Mouse (Mus musculus): ENCODE results near the gene Gm20388. TPM values are rescaled to one million over a fixed set of nuclear protein-coding genes. Genes with fewer than 3 reads are reported as not detected.

The Gm20388 gene
- polyA plus RNA-seq, 1 experiment from 2014 or later = 12.4 TPM

DNA sequence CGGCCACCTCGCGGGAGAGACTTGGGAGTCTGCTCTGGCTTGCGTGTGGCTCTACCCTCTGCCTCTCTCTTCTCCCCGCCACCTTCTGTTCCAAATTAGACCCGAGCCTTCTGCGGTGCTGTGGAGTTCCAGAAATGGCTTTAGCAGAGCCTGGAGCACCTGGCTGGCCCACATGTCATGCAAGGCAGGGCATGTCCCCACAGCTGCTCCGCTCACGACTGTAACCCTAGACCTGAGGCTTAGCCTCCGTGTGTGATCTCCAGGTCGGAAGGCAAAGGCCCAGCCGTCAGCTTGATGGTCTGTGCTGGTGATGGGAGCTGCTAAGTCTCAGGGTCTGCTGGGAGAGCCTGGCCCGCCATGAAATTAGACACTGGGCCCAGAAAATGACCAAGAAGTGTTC, 348.6 kb downstream of the Gm20388 start:
- Histone ChIP-seq H3K4me2 (ENCODE audit: low read length) (no peak overlapping the region), H3K4me3 (ENCODE audit: low read length) (no peak overlapping the region), H3K9me3 (ENCODE audit: control insufficient read depth, low read length) (no peaks in the 10 kb centered on the region), H3K27me3 (replicated peaks; ENCODE audit: control insufficient read depth, insufficient read depth, low read length) (peaks cover under 1% of the 10 kb centered on the region), H3K9ac (ENCODE audit: low read depth, low read length) (no peak overlapping the region), H3K36me3 (ENCODE audit: control insufficient read depth, insufficient read depth, low read length) (no peaks in the 10 kb centered on the region), H3K27ac (ENCODE audit: low read depth, low read length) (no peak overlapping the region), H3K4me1 (ENCODE audit: control insufficient read depth, insufficient read depth, low read depth, low read length) (peaks cover 22% of the 10 kb centered on the region)
- ATAC-seq = no peak
- 91% methylated on average over 13 of the region's 13 CpGs for WGBS

GRCm38 (mm10) chr8:120260677-120261076, 350.0 kb downstream of the Gm20388 start:
- Histone ChIP-seq H3K27ac (ENCODE audit: low read depth, low read length) (no peak overlapping the region), H3K36me3 (ENCODE audit: control insufficient read depth, insufficient read depth, low read length) (no peaks in the 10 kb centered on the region), H3K4me1 (ENCODE audit: control insufficient read depth, insufficient read depth, low read depth, low read length) (peaks cover 36% of the 10 kb centered on the region), H3K9me3 (ENCODE audit: control insufficient read depth, low read length) (no peaks in the 10 kb centered on the region), H3K4me2 (ENCODE audit: low read length) (no peak overlapping the region), H3K9ac (ENCODE audit: low read depth, low read length) (no peak overlapping the region), H3K4me3 (ENCODE audit: low read length) (no peak overlapping the region), H3K27me3 (replicated peaks; ENCODE audit: control insufficient read depth, insufficient read depth, low read length) (peaks cover 3% of the 10 kb centered on the region)
- 80% methylated on average over 5 of the region's 5 CpGs for WGBS
- no peak for ATAC-seq

GRCm38 (mm10) chr8:120261338-120262120, 350.9 kb downstream of the Gm20388 start:
- Histone ChIP-seq H3K27me3 (replicated peaks; ENCODE audit: control insufficient read depth, insufficient read depth, low read length) (peaks cover 3% of the 10 kb centered on the region), H3K9ac (ENCODE audit: low read depth, low read length) (no peak overlapping the region), H3K27ac (ENCODE audit: low read depth, low read length) (no peak overlapping the region), H3K36me3 (ENCODE audit: control insufficient read depth, insufficient read depth, low read length) (no peaks in the 10 kb centered on the region), H3K9me3 (ENCODE audit: control insufficient read depth, low read length) (no peaks in the 10 kb centered on the region), H3K4me3 (ENCODE audit: low read length) (no peak overlapping the region), H3K4me1 (ENCODE audit: control insufficient read depth, insufficient read depth, low read depth, low read length) (peaks cover 40% of the 10 kb centered on the region), H3K4me2 (ENCODE audit: low read length) (peak overlapping the region; percentile 13)
- ATAC-seq = no peak
- WGBS = 34% methylated on average over 21 of the region's 21 CpGs

DNA sequence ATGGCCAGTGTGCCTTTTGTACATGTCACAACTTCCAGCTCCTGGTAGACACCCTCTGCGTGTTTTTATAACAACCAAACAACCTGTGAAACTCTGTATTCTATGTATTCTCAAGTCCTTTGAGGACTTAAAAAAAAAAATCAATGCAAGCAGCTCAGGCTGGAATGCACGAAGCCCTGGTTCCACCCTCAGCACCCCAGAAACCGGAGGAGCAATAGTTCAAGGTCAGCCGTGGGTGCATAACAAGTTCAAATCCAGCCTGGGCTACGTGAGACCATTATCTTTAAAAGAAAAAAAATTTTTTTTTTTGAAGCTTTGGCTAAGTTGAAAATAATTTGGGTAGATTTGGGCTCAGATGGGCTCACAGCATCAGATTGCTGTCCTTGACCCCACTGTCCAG, 353.2 kb downstream of the Gm20388 start:
- no peak overlapping the region for H3K27ac ChIP-seq (ENCODE audit: low read depth, low read length)
- no peaks in the 10 kb centered on the region for H3K9me3 ChIP-seq (ENCODE audit: control insufficient read depth, low read length)
- peaks cover 46% of the 10 kb centered on the region for H3K4me1 ChIP-seq (ENCODE audit: control insufficient read depth, insufficient read depth, low read depth, low read length)

GRCm38 (mm10) chr8:120264388-120264943, 353.8 kb downstream of the Gm20388 start:
- Histone ChIP-seq H3K9ac (ENCODE audit: low read depth, low read length) (peak overlapping the region; percentile 31; the same call in 1 of the 2 replicates), H3K9me3 (ENCODE audit: control insufficient read depth, low read length) (no peaks in the 10 kb centered on the region), H3K36me3 (ENCODE audit: control insufficient read depth, insufficient read depth, low read length) (no peaks in the 10 kb centered on the region), H3K4me2 (ENCODE audit: low read length) (peak overlapping the region; percentile 46), H3K27me3 (replicated peaks; ENCODE audit: control insufficient read depth, insufficient read depth, low read length) (peaks cover 3% of the 10 kb centered on the region), H3K4me3 (ENCODE audit: low read length) (no peak overlapping the region), H3K4me1 (ENCODE audit: control insufficient read depth, insufficient read depth, low read depth, low read length) (peaks cover 50% of the 10 kb centered on the region), H3K27ac (ENCODE audit: low read depth, low read length) (peak overlapping the region; percentile 74)
- no peak for ATAC-seq
- 33% methylated on average over 13 of the region's 13 CpGs for WGBS

More for the DNA sequence above, 353.2 kb downstream of the Gm20388 start:
- Histone ChIP-seq H3K4me3 (ENCODE audit: low read length) (no peak overlapping the region), H3K36me3 (ENCODE audit: control insufficient read depth, insufficient read depth, low read length) (no peaks in the 10 kb centered on the region), H3K9ac (ENCODE audit: low read depth, low read length) (no peak overlapping the region), H3K27me3 (replicated peaks; ENCODE audit: control insufficient read depth, insufficient read depth, low read length) (peaks cover 3% of the 10 kb centered on the region), H3K4me2 (ENCODE audit: low read length) (no peak overlapping the region)
- 89% methylated on average over 5 of the region's 5 CpGs for WGBS
- ATAC-seq = no peak

GRCm38 (mm10) chr8:120264944-120265453, 354.4 kb downstream of the Gm20388 start:
- Histone ChIP-seq H3K4me3 (ENCODE audit: low read length) (no peak overlapping the region), H3K27ac (ENCODE audit: low read depth, low read length) (peak overlapping the region; percentile 75), H3K9ac (ENCODE audit: low read depth, low read length) (peak overlapping the region; percentile 31; the same call in 1 of the 2 replicates), H3K4me1 (ENCODE audit: control insufficient read depth, insufficient read depth, low read depth, low read length) (peaks cover 50% of the 10 kb centered on the region), H3K36me3 (ENCODE audit: control insufficient read depth, insufficient read depth, low read length) (no peaks in the 10 kb centered on the region), H3K4me2 (ENCODE audit: low read length) (peak overlapping the region; percentile 46), H3K9me3 (ENCODE audit: control insufficient read depth, low read length) (no peaks in the 10 kb centered on the region), H3K27me3 (replicated peaks; ENCODE audit: control insufficient read depth, insufficient read depth, low read length) (peaks cover 3% of the 10 kb centered on the region)
- 11% methylated on average over 16 of the region's 16 CpGs for WGBS
- ATAC-seq = peak; percentile 70

- Histone ChIP-seq H3K9ac (ENCODE audit: low read depth, low read length) (peak overlapping the region; percentile 41; the same call in 1 of the 2 replicates), H3K9me3 (ENCODE audit: control insufficient read depth, low read length) (no peaks in the 10 kb centered on the region), H3K36me3 (ENCODE audit: control insufficient read depth, insufficient read depth, low read length) (no peaks in the 10 kb centered on the region), H3K4me2 (ENCODE audit: low read length) (no peak overlapping the region), H3K27me3 (replicated peaks; ENCODE audit: control insufficient read depth, insufficient read depth, low read length) (peaks cover 3% of the 10 kb centered on the region), H3K4me1 (ENCODE audit: control insufficient read depth, insufficient read depth, low read depth, low read length) (peaks cover 50% of the 10 kb centered on the region), H3K4me3 (ENCODE audit: low read length) (no peak overlapping the region), H3K27ac (ENCODE audit: low read depth, low read length) (peak overlapping the region; percentile 75)
- ATAC-seq = peak; percentile 38
- WGBS = 10% methylated on average over 4 of the region's 4 CpGs
Observed at GRCm38 (mm10) chr8:120265471-120265870, 354.8 kb downstream of the Gm20388 start.

DNA sequence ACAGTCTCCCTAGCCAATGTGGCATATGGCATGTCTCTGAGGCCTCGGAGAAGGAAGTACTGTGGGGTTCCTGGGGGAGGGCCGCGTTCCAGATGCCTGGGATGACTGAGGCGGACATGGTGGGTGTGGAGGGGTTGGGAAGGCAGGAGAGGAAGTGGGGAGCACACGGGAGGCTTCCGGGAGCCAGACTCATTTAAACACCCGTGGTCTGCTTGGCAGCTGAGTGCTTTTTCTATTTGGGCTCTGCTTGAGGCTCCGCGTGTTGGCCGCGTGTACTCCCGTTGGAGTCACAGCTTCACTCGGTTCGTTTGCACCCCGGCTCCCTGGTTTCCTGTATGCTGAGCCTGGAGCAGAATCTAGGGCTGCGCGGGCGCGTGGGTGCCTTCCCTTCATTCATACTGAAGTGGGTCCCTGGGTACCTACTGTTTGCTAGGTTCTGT, 357.9 kb downstream of the Gm20388 start:
- Histone ChIP-seq H3K9ac (ENCODE audit: low read depth, low read length) (0 out of 2 replicates have a peak overlapping the region, but pooled peaks have one; percentile 4), H3K4me2 (ENCODE audit: low read length) (no peak overlapping the region), H3K4me1 (ENCODE audit: control insufficient read depth, insufficient read depth, low read depth, low read length) (peaks cover 41% of the 10 kb centered on the region), H3K27ac (ENCODE audit: low read depth, low read length) (peak overlapping the region; percentile 37; the same call in 1 of the 2 replicates), H3K4me3 (ENCODE audit: low read length) (no peak overlapping the region), H3K27me3 (replicated peaks; ENCODE audit: control insufficient read depth, insufficient read depth, low read length) (peaks cover 3% of the 10 kb centered on the region), H3K9me3 (ENCODE audit: control insufficient read depth, low read length) (no peaks in the 10 kb centered on the region), H3K36me3 (ENCODE audit: control insufficient read depth, insufficient read depth, low read length) (no peaks in the 10 kb centered on the region)
- no peak for ATAC-seq
- WGBS = 45% methylated on average over 19 of the region's 19 CpGs

GRCm38 (mm10) chr8:120270449-120270848, 359.8 kb downstream of the Gm20388 start:
- Histone ChIP-seq H3K27ac (ENCODE audit: low read depth, low read length) (peak overlapping the region; percentile 44; the same call in 1 of the 2 replicates), H3K4me3 (ENCODE audit: low read length) (no peak overlapping the region)
- peak; percentile 78 for ATAC-seq

More at GRCm38 (mm10) chr8:120270449-120270848, 359.8 kb downstream of the Gm20388 start:
- H3K9me3 ChIP-seq (ENCODE audit: control insufficient read depth, low read length) = no peaks in the 10 kb centered on the region
- 41% methylated on average over 13 of the region's 13 CpGs for WGBS
- no peak overlapping the region for H3K4me2 ChIP-seq (ENCODE audit: low read length)
- no peaks in the 10 kb centered on the region for H3K36me3 ChIP-seq (ENCODE audit: control insufficient read depth, insufficient read depth, low read length)
- H3K27me3 ChIP-seq (replicated peaks; ENCODE audit: control insufficient read depth, insufficient read depth, low read length) = no peaks in the 10 kb centered on the region
- H3K9ac ChIP-seq (ENCODE audit: low read depth, low read length) = no peak overlapping the region
- H3K4me1 ChIP-seq (ENCODE audit: control insufficient read depth, insufficient read depth, low read depth, low read length) = peaks cover 28% of the 10 kb centered on the region
